ENCODE assay signal across 21 mouse cellular contexts in the genomic region with DNA sequence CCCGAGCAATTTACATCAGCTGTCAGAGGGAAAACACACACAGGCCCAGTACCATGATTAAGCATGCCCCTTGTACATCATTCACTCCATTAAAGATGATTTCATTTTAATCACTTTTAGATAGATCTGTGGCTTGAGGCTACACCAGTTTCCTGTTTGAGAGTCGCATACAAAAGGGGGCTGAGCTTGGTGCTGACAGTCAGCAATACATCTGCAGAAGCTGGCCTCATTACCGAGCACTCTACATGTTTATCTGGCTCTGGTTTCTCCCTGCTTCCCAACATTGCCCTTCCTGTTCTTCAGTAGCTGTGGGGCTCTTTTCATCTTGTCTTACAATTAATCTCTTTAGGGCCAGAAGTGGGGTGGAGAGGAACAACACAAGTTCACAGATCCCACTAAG. TPM values are rescaled to one million over a fixed set of nuclear protein-coding genes. Genes with fewer than 3 reads are reported as not detected.
A peak's percentile ranks its signal among the peaks of the same experiment; 100 is the strongest.
DNase-seq lines count a peak whose midpoint lies in the region; ATAC-seq and TF ChIP-seq lines count a peak whose summit lies in the region.
"Had no signal": no experiment of that assay in that cellular context is flagged by ENCODE, and none has a peak within 500 bp of the region (broad histone marks: within the 10 kb centered on the region; RNA-seq: fewer than 3 reads in every experiment).

No protein-coding gene starts in this region.

- no peaks in the 10 kb centered on the region for H3K4me1 ChIP-seq in intestine, embryonic 15.5 days (replicated peaks)
- H3K4me1 ChIP-seq in intestine, postnatal 0 days (replicated peaks; ENCODE audit: control insufficient read depth, insufficient read depth, low read length), result no peaks in the 10 kb centered on the region
- H3K4me1 ChIP-seq in midbrain, embryonic 11.5 days (ENCODE audit: control insufficient read depth, insufficient read depth, low read length), result no peaks in the 10 kb centered on the region; the same call in 1 of the 2 replicates
- peaks cover 6% of the 10 kb centered on the region for H3K4me1 ChIP-seq in midbrain, embryonic 16.5 days (ENCODE audit: control insufficient read depth, insufficient read depth, low read length)
- H3K4me1 ChIP-seq in midbrain, embryonic 14.5 days (ENCODE audit: control insufficient read depth, insufficient read depth, low read length), result peaks cover 11% of the 10 kb centered on the region; the same call in 1 of the 2 replicates
- H3K4me1 ChIP-seq: liver, embryonic 13.5 days had no signal

- H3K9me3 ChIP-seq in intestine, embryonic 15.5 days, result no peaks in the 10 kb centered on the region
- no peaks in the 10 kb centered on the region for H3K9me3 ChIP-seq in intestine, postnatal 0 days (ENCODE audit: control insufficient read depth)
- H3K9me3 ChIP-seq in midbrain, embryonic 11.5 days (ENCODE audit: control insufficient read depth, low read length), result no peaks in the 10 kb centered on the region
- H3K9me3 ChIP-seq in midbrain, embryonic 16.5 days (replicated peaks; ENCODE audit: control insufficient read depth, low read length, poor library complexity, severe bottlenecking), result no peaks in the 10 kb centered on the region
- H3K9me3 ChIP-seq in midbrain, embryonic 14.5 days (ENCODE audit: control insufficient read depth, low read length), result no peaks in the 10 kb centered on the region
- H3K9me3 ChIP-seq: forebrain, embryonic 15.5 days; hindbrain, embryonic 12.5 days; limb, embryonic 10.5 days; liver, embryonic 13.5 days; neural tube, embryonic 12.5 days had no signal

- no peak overlapping the region for H3K4me2 ChIP-seq in intestine, embryonic 15.5 days (replicated peaks)
- no peak overlapping the region for H3K4me2 ChIP-seq in intestine, postnatal 0 days (replicated peaks; ENCODE audit: low read depth)
- H3K4me2 ChIP-seq in midbrain, embryonic 11.5 days, result no peak overlapping the region
- H3K4me2 ChIP-seq in midbrain, embryonic 16.5 days (ENCODE audit: low read length), result no peak overlapping the region
- H3K4me2 ChIP-seq in midbrain, embryonic 14.5 days (ENCODE audit: low read length), result no peak overlapping the region
- H3K4me2 ChIP-seq: forebrain, embryonic 15.5 days; hindbrain, embryonic 12.5 days; liver, embryonic 13.5 days; neural tube, embryonic 12.5 days had no signal

- DNase-seq in midbrain, embryonic 11.5 days (ENCODE audit: low spot score, missing footprints), result peak; percentile 53
- DNase-seq in midbrain, embryonic 14.5 days, result peak; percentile 56
- no peak for DNase-seq in cerebellum, postnatal 14 days
- no peak for DNase-seq in adrenal gland, adult 18-20 months (ENCODE audit: low spot score in 2 of 2)
- DNase-seq: adrenal gland, adult 2 months; cerebellum, adult 2 months; embryo, embryonic 11 days; gastrocnemius, postnatal 10 days; heart, adult 2 months; kidney, adult 18-20 months; layer of hippocampus, postnatal 36 days; liver, embryonic 13.5 days had no signal

- no peaks in the 10 kb centered on the region for H3K27me3 ChIP-seq in intestine, embryonic 15.5 days (replicated peaks)
- H3K27me3 ChIP-seq in intestine, postnatal 0 days (replicated peaks; ENCODE audit: control insufficient read depth, insufficient read depth, low read length), result no peaks in the 10 kb centered on the region
- no peaks in the 10 kb centered on the region for H3K27me3 ChIP-seq in midbrain, embryonic 11.5 days (ENCODE audit: control insufficient read depth, insufficient read depth, low read length)
- H3K27me3 ChIP-seq in midbrain, embryonic 16.5 days (ENCODE audit: control insufficient read depth, insufficient read depth, low read depth, low read length), result no peaks in the 10 kb centered on the region
- H3K27me3 ChIP-seq in midbrain, embryonic 14.5 days (ENCODE audit: control insufficient read depth, insufficient read depth, low read length), result peaks cover 3% of the 10 kb centered on the region; the same call in 1 of the 2 replicates
- H3K27me3 ChIP-seq: forebrain, embryonic 15.5 days; neural tube, embryonic 12.5 days had no signal

- H3K9ac ChIP-seq in intestine, embryonic 15.5 days, result no peak overlapping the region
- H3K9ac ChIP-seq in intestine, postnatal 0 days (ENCODE audit: low read depth, low read length), result no peak overlapping the region
- H3K9ac ChIP-seq in midbrain, embryonic 11.5 days (ENCODE audit: low read length), result no peak overlapping the region
- H3K9ac ChIP-seq in midbrain, embryonic 16.5 days (ENCODE audit: low read depth, low read length), result no peak overlapping the region
- no peak overlapping the region for H3K9ac ChIP-seq in midbrain, embryonic 14.5 days (replicated peaks; ENCODE audit: low read length)
- H3K9ac ChIP-seq: forebrain, embryonic 15.5 days; hindbrain, embryonic 12.5 days; liver, embryonic 13.5 days; neural tube, embryonic 12.5 days had no signal

- H3K36me3 ChIP-seq in intestine, embryonic 15.5 days, result no peaks in the 10 kb centered on the region
- H3K36me3 ChIP-seq in intestine, postnatal 0 days (ENCODE audit: control insufficient read depth, insufficient read depth), result no peaks in the 10 kb centered on the region
- H3K36me3 ChIP-seq in midbrain, embryonic 11.5 days (ENCODE audit: control insufficient read depth, insufficient read depth, low read length), result no peaks in the 10 kb centered on the region
- no peaks in the 10 kb centered on the region for H3K36me3 ChIP-seq in midbrain, embryonic 16.5 days (ENCODE audit: control insufficient read depth, insufficient read depth, low read length)
- no peaks in the 10 kb centered on the region for H3K36me3 ChIP-seq in midbrain, embryonic 14.5 days (ENCODE audit: control insufficient read depth, insufficient read depth, low read length)
- H3K36me3 ChIP-seq: forebrain, embryonic 15.5 days; hindbrain, embryonic 12.5 days; limb, embryonic 10.5 days; liver, embryonic 13.5 days; neural tube, embryonic 12.5 days had no signal

- no peak overlapping the region for H3K4me3 ChIP-seq in intestine, embryonic 15.5 days (replicated peaks)
- H3K4me3 ChIP-seq in intestine, postnatal 0 days (ENCODE audit: low read depth, low read length), result no peak overlapping the region
- H3K4me3 ChIP-seq in midbrain, embryonic 11.5 days (ENCODE audit: low read depth, low read length), result no peak overlapping the region
- H3K4me3 ChIP-seq in midbrain, embryonic 16.5 days (ENCODE audit: low read depth, low read length), result no peak overlapping the region
- no peak overlapping the region for H3K4me3 ChIP-seq in midbrain, embryonic 14.5 days (replicated peaks; ENCODE audit: low read depth, low read length)
- H3K4me3 ChIP-seq: forebrain, embryonic 15.5 days; heart, adult 2 months; hindbrain, embryonic 12.5 days; limb, embryonic 10.5 days; liver, embryonic 13.5 days; neural tube, embryonic 12.5 days had no signal

- 0 out of 2 replicates have a peak, but pooled peaks have one; percentile 44 for ATAC-seq in intestine, embryonic 15.5 days
- no peak for ATAC-seq in intestine, postnatal 0 days
- no peak for ATAC-seq in midbrain, embryonic 11.5 days (ENCODE audit: low FRiP score)
- no peak for ATAC-seq in midbrain, embryonic 16.5 days
- ATAC-seq in CD4-positive, CD25-positive, alpha-beta regulatory T cell, adult 4 months, result peak; percentile 48
- no peak; the same call in 1 of the 2 replicates for ATAC-seq in midbrain, embryonic 14.5 days (ENCODE audit: low FRiP score, low TSS enrichment)
- ATAC-seq: forebrain, embryonic 15.5 days had no signal

- 39% methylated on average over 3 of the region's 3 CpGs for WGBS in intestine, embryonic 15.5 days
- WGBS in intestine, postnatal 0 days, result 45% methylated on average over 3 of the region's 3 CpGs
- 71% methylated on average over 3 of the region's 3 CpGs for WGBS in midbrain, embryonic 11.5 days
- WGBS in midbrain, embryonic 16.5 days, result 31% methylated on average over 3 of the region's 3 CpGs
- WGBS in midbrain, embryonic 14.5 days, result 37% methylated on average over 3 of the region's 3 CpGs

- TF ChIP-seq CTCF in intestine, postnatal 0 days (IDR thresholded peaks at IDR 0.05; ENCODE audit: low read depth), result no peak

- no peak overlapping the region; the same call in 1 of the 2 replicates for H3K27ac ChIP-seq in intestine, embryonic 15.5 days
- no peak overlapping the region; the same call in 1 of the 2 replicates for H3K27ac ChIP-seq in intestine, postnatal 0 days (ENCODE audit: low read depth, low read length)
- H3K27ac ChIP-seq in midbrain, embryonic 11.5 days (ENCODE audit: low read depth, low read length), result no peak overlapping the region
- no peak overlapping the region for H3K27ac ChIP-seq in midbrain, embryonic 16.5 days (ENCODE audit: low read length)
- H3K27ac ChIP-seq in midbrain, embryonic 14.5 days (replicated peaks; ENCODE audit: low read depth, low read length), result peak overlapping the region; percentile 14; the same call in 1 of the 2 replicates
- H3K27ac ChIP-seq: forebrain, embryonic 15.5 days; heart, adult 2 months; hindbrain, embryonic 12.5 days; limb, embryonic 10.5 days; liver, embryonic 13.5 days; neural tube, embryonic 12.5 days had no signal

RNA-seq across cellular contexts. Expression of a gene that starts 6.1 kb away (rescaled TPM):
- polyA plus RNA-seq in intestine, embryonic 15.5 days (2015; fragmentation: Nextera tagmentation; extraction: Ambion mirVana), result 10.6 and 12.3 TPM in 2 replicates
- polyA plus RNA-seq in intestine, postnatal 0 days (2015; fragmentation: Nextera tagmentation; extraction: Ambion mirVana), result 6.7 and 7.4 TPM in 2 replicates
- polyA plus RNA-seq in midbrain, embryonic 11.5 days (2014; fragmentation: Nextera tagmentation; extraction: Ambion mirVana), result 16.2 and 17.5 TPM in 2 replicates
- polyA plus RNA-seq in midbrain, embryonic 16.5 days (2015; fragmentation: Nextera tagmentation; extraction: Ambion mirVana), result 7.4 and 8.7 TPM in 2 replicates
- polyA plus RNA-seq in CD4-positive, CD25-positive, alpha-beta regulatory T cell, adult 4 months (2017; shearing (Covaris generic)), result 10 to 100 TPM; 27.0 TPM
- polyA plus RNA-seq in midbrain, embryonic 14.5 days (2014; fragmentation: Nextera tagmentation; extraction: Ambion mirVana), result 7.4 and 7.8 TPM in 2 replicates
- total RNA-seq in adrenal gland, adult 18-20 months (2021), result 10 to 100 TPM; 30.4 to 48.6 TPM

RNA-seq across cellular contexts. Expression of a gene that starts 6.2 kb away (rescaled TPM):
- 2.7 and 3.8 TPM in 2 replicates for polyA plus RNA-seq in intestine, embryonic 15.5 days (2015; fragmentation: Nextera tagmentation; extraction: Ambion mirVana)
- polyA plus RNA-seq in intestine, postnatal 0 days (2015; fragmentation: Nextera tagmentation; extraction: Ambion mirVana), result 1.4 and 2.3 TPM in 2 replicates
- polyA plus RNA-seq in midbrain, embryonic 11.5 days (2014; fragmentation: Nextera tagmentation; extraction: Ambion mirVana), result 2.5 and 3.4 TPM in 2 replicates
- 2.4 and 3.1 TPM in 2 replicates for polyA plus RNA-seq in midbrain, embryonic 16.5 days (2015; fragmentation: Nextera tagmentation; extraction: Ambion mirVana)
- polyA plus RNA-seq in CD4-positive, CD25-positive, alpha-beta regulatory T cell, adult 4 months (2017; shearing (Covaris generic)), result 10 to 100 TPM; 19.5 to 26.0 TPM
- polyA plus RNA-seq in midbrain, embryonic 14.5 days (2014; fragmentation: Nextera tagmentation; extraction: Ambion mirVana), result 1.6 and 4.0 TPM in 2 replicates
- total RNA-seq in adrenal gland, adult 18-20 months (2021), result 1 to 10 TPM; 2.5 to 3.0 TPM

RNA-seq across cellular contexts. Expression of a gene that starts 32.0 kb away (rescaled TPM):
- polyA plus RNA-seq in intestine, embryonic 15.5 days (2015; fragmentation: Nextera tagmentation; extraction: Ambion mirVana), result 2.4 and 2.6 TPM in 2 replicates
- 2.0 and 2.4 TPM in 2 replicates for polyA plus RNA-seq in intestine, postnatal 0 days (2015; fragmentation: Nextera tagmentation; extraction: Ambion mirVana)
- 3.0 and 3.8 TPM in 2 replicates for polyA plus RNA-seq in midbrain, embryonic 11.5 days (2014; fragmentation: Nextera tagmentation; extraction: Ambion mirVana)
- 20.6 and 20.8 TPM in 2 replicates for polyA plus RNA-seq in midbrain, embryonic 16.5 days (2015; fragmentation: Nextera tagmentation; extraction: Ambion mirVana)
- not detected for polyA plus RNA-seq in CD4-positive, CD25-positive, alpha-beta regulatory T cell, adult 4 months (2017; shearing (Covaris generic))
- polyA plus RNA-seq in midbrain, embryonic 14.5 days (2014; fragmentation: Nextera tagmentation; extraction: Ambion mirVana), result 23.6 and 24.4 TPM in 2 replicates
- 1 to 10 TPM; 3.0 to 3.5 TPM for total RNA-seq in adrenal gland, adult 18-20 months (2021)
- total RNA-seq: megakaryocyte-erythroid progenitor cell, adult 5-6 weeks had no signal

Comparison
In these comparisons a context has a peak if more than half of its experiments do, and no peak if none do; other contexts are left out.
1. ATAC-seq: peak in intestine, embryonic 15.5 days (single experiment) and CD4-positive, CD25-positive, alpha-beta regulatory T cell, adult 4 months (single experiment); none in intestine, postnatal 0 days (single experiment), midbrain, embryonic 11.5 days (single experiment), midbrain, embryonic 16.5 days (single experiment) and midbrain, embryonic 14.5 days (single experiment).
2. DNase-seq: peak in midbrain, embryonic 11.5 days (single experiment) and midbrain, embryonic 14.5 days (single experiment); none in cerebellum, postnatal 14 days (0 of 2) and adrenal gland, adult 18-20 months (0 of 2).